ENCODE assay signal across 9 mouse cellular contexts in the genomic region with DNA sequence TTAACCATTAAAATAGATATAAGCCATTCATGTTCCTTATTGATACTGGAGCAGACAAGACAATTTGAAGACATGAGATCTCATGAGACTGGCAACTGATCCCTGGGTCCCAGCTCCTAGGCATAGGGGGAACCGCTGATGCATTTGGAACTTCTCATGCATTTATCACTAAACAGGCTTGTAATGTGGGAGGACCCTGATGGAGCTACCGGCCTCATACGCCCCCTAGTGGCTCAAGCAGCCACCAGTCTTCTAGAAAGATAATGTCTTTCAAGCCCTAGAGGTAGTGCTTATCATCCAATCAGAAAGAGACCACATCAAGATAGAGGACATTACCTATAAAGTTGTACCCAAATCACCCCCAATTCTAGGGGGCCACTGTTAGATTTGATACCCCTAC.
DNase-seq lines count a peak whose midpoint lies in the region; ATAC-seq lines count a peak whose summit lies in the region.
"Had no signal": no experiment of that assay in that cellular context is flagged by ENCODE, and none has a peak within 500 bp of the region (broad histone marks: within the 10 kb centered on the region; RNA-seq: fewer than 3 reads in every experiment).

No protein-coding gene starts in this region.

- no peak overlapping the region for H3K4me2 ChIP-seq in neural tube, embryonic 11.5 days (ENCODE audit: low read depth)

- no peaks in the 10 kb centered on the region for H3K36me3 ChIP-seq in neural tube, embryonic 11.5 days (ENCODE audit: control insufficient read depth, insufficient read depth, low read length)

- no peaks in the 10 kb centered on the region for H3K9me3 ChIP-seq in neural tube, embryonic 11.5 days (ENCODE audit: control insufficient read depth, low read length)

- no peaks in the 10 kb centered on the region for H3K4me1 ChIP-seq in neural tube, embryonic 11.5 days (ENCODE audit: control insufficient read depth, insufficient read depth, low read length)

- H3K4me3 ChIP-seq in neural tube, embryonic 11.5 days (ENCODE audit: low read depth, low read length): no peak overlapping the region
- H3K4me3 ChIP-seq: myocyte had no signal

- no peak overlapping the region for H3K27ac ChIP-seq in neural tube, embryonic 11.5 days (ENCODE audit: low read depth, low read length)

- peak; percentile 32 for DNase-seq in ovary, postnatal 36 days (ENCODE audit: low spot score)
- DNase-seq in ovary, postnatal 10 days (ENCODE audit: low spot score): no peak
- DNase-seq in adipocyte (ENCODE audit: low spot score): peak; percentile 6
- peak; percentile 71 for DNase-seq in embryo, embryonic 10.5 days (ENCODE audit: low spot score)
- DNase-seq in induced T-regulatory cell, adult 2 months (ENCODE audit: low read depth): peak; percentile 55
- DNase-seq in left cerebral cortex, postnatal 14 days (ENCODE audit: low spot score in 2 of 2): peak; percentile 53 to 58
- peak; percentile 55 for DNase-seq in neural tube, embryonic 11.5 days (ENCODE audit: low spot score)

- 10% methylated on average over 3 of the region's 3 CpGs for WGBS in neural tube, embryonic 11.5 days

- H3K27me3 ChIP-seq in neural tube, embryonic 11.5 days (ENCODE audit: control insufficient read depth, insufficient read depth, low read length): peaks cover 12% of the 10 kb centered on the region; the same call in 1 of the 2 replicates

- intact Hi-C loops in left cerebral cortex, postnatal 14 days (cut with DNase I): no loop called here

- H3K9ac ChIP-seq in neural tube, embryonic 11.5 days (ENCODE audit: low read length): no peak overlapping the region

- ATAC-seq in neural tube, embryonic 11.5 days (ENCODE audit: insufficient read depth, low FRiP score, low TSS enrichment): 0 out of 2 replicates have a peak, but pooled peaks have one; percentile 27
- no peak for ATAC-seq in megakaryocyte, adult 5-6 weeks (ENCODE audit: poor library complexity, severe bottlenecking)
